Mouse (Mus musculus): ENCODE measurements around the gene A130010J15Rik.

The A130010J15Rik gene

DNA sequence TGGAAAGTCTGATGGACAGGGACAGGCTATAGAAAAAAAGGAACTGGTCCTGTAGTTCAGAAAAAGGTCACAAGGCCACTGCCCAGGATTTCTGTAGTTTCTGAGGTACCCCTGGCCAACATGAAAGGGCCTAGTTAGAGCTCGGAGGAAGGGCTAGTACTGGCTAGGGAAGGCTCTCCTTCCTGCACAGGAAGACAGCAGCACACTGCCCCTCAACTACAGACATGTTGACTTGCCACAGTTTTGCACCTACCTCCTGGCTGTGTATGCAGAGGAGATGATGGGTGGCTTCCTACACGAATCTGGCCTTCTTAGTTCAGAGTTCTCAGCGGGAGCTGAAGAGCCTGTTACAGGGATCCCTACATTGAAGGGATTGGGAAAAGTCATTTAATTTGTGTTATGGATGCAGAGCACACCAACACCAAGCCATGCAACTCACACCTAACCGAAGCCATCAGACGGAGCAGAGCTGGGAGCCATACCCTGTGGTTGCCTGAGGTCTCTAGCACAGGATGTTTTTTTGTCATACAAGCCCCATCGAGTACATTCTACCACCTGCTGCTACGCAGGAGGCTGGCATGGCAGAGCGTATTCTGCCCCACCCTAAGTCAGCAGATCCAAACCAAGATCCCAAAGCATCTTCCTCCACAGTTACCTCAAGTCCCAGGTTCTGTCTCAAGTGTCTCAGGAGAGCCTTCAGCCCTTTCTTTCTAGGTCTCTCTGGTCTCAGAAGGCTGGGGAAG lies 33.0 kb downstream of the A130010J15Rik start:
- DNase-seq (ENCODE audit: low spot score), result no peak

DNA sequence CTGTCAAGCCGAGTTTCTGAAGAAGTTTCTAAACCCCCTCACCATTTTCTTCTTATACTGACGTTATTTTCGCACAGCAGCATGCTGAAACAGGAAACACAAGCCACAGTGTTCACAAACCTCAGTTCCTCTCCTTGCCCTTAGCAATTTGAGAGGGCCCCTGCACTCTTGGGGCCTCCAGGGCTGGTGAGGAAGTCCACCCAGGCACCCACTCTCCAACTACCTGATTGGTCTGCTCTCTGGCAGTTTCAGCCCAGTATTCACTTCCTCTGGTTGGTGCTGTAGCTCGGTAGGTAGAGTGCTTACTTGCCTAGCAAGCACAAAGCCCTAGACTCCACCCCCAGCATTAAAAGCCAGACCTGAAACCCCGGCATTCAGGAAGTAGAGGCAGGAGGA lies 33.5 kb downstream of the A130010J15Rik start, which contains the start of gene Traf3ip3:
TSS of gene Traf3ip3 (minus strand) at position 321 of the 396 bp plus-strand sequence.
- no peak for DNase-seq (ENCODE audit: low spot score)

DNA sequence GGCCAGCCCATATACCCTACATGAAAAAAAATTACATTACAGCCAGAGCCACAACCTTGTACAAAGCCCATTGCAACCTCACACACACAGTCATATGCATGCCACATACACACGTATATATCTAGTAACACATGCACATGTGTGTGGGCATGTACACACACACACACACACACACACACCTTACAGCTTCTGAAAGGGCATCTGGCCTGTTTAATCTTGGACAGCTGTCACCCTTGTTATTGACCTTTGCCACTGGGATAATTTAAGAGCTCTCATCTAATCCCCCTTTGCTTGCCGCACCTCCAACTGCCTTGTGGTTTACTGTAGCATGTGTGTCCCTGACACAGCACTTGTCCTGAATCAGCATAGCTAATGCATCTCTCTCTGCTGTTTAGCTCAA lies 36.0 kb downstream of the A130010J15Rik start:
- DNase-seq (ENCODE audit: low spot score), result no peak

DNA sequence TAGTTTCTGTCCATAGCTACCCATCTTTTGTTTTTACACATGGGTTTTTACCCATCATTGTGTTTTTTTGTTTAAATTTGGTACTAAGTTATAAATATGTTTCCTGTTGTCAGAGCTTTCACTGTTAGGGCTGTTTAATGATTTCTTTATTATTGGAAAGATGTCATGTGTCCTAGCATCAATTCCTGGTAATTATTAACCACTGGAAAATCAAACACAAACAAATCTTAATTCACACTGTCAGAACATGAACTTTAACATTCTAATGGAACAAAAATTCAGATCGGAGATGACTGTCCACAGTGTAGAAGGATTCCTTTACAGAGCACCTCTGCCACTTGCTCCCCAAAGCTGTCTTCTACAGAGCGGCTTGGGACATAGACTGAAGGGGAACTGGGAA lies 37.6 kb downstream of the A130010J15Rik start:
- DNase-seq (ENCODE audit: low spot score), result no peak

DNA sequence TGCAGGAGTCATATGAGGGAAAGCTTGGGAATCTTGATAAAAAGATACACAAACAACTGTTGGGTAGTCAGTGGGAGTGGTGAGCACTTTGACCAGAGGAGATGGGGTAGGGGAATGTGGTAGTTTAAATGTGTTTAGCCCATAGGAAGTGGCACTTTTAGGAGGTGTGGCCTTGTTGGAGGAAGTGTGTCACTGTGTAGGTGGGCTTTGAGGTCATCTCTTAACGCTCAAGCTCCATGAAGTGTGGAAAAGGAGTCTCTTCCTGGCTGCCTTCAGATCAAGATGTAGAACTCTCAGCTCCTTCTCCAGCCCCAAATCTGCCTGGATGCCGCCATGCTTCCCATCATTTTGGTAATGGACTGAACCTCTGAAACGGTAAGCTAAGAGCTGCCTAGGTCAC lies 39.7 kb downstream of the A130010J15Rik start, which contains the start of gene Lamb3:
TSS of gene Lamb3 (plus strand) at position 197 of the 400 bp plus-strand sequence.
- DNase-seq (ENCODE audit: low spot score), result no peak

DNA sequence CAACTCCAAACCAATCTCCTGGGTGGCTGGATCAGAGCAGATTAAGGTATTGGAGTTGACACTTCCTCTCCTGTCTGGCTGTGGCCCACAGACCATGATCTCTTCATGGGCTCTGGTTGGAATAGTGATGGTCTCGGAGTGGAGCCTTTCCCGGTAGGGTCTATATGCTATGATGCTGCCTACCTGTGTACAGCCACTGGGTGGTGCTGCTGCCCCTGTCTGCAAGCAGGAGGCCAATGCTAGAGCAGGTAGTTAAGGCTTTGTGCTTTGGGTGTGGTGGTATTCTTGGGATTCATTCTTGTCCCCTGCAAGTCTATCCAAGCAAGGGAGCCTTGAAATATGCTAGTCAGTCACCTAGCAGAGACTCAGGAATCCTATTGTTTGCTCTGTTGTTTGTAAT lies 40.3 kb downstream of the A130010J15Rik start:
- peak; percentile 65 for DNase-seq (ENCODE audit: low spot score)

DNA sequence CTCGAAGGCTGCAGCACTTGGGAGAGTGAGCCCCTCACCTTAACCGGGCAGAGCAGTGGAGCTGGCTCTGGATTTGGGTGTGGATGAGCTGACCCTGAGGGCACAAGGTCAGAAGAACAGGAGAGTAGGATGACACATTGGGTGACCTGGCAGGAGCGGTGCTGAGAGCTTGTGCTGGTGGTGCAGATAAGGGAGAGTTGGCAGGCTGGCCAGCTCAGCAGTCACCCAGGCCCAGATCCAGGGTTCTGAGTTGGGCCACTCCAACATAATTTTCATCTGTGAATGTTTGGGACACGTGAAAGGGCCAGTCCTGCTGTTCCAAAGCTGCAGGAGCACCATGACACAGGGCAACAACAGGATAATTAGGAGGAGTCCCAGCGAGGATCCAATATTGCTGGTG lies 43.5 kb downstream of the A130010J15Rik start:
- DNase-seq (ENCODE audit: low spot score), result no peak

DNA sequence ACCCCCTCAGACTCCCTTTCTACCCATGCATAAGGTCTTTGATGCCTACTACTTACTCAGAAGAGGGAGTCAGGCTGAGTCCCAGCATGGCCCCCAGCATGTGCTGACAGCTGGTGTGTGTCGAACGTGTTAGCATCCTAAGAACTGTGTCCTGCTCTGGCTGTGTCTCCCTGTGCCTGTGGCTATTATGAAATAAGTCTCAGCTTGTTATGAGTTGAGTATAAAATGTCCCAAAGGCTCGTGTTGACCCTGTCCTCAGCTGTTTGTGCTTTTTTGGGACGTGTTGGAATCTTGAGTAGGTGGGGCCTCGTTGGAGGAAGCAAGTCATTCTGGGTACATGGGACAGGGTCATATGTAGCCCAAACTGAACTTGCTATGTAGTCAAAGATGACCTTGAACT lies 46.2 kb downstream of the A130010J15Rik start:
- no peak for DNase-seq (ENCODE audit: low spot score)

DNA sequence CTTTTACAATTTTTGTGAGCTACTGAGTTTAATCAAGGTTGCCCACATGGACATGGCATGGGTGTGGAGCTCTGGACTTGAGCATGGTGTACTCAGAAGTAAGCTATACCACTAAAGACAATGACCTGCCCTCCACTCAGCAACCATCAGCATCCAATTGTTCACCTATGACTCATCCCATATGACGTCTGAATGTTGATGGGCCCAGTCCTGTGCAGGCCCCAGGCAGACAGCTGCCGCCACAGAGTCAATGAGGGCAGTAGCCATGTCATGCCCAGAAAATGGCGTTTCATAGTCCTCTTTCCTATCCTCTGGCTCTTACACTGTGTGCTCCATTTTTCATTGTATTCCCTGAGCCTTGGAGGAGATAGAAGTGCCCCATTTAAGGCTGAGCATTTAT lies 48.2 kb downstream of the A130010J15Rik start:
- no peak for DNase-seq (ENCODE audit: low spot score)

DNA sequence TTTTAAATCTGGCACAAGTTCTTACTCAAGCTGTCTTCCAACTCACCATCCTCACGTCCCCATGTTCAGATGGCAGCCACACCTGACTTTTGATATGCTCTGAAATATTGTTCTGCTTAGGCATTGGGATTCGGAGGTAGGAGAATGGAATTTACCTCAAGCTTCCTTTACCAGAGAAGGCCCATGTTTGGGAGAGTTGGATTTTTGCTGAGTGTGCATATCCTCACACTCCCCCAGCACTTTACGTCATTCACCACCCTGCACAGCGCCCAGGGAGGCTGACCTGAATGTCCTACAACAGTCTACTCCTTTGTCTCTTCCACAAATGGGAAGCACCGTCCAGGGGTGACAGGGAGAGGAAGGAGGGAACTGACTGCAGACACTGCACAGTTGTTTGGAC lies 52.6 kb downstream of the A130010J15Rik start:
- no peak for DNase-seq (ENCODE audit: low spot score)

DNA sequence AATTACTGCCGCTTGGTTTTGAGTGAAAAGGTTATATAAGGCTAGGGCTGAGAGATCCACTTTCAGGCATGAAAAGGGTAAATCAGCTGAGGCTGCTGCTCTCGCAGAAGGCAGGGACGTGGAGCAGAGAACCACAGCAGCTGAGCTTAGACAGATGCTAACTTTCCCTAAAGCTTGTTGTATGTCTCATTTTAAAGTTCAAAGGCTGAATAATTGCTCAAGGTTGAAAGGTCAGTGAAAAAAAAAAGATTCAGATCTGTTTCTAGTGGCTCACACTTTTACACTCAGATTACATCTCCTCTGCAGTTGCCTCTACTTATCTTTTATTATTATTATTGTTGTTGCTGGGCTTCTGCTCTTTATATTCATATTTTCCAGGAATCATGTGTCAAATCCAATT lies 57.7 kb downstream of the A130010J15Rik start:
- peak; percentile 39 for DNase-seq (ENCODE audit: low spot score)

DNA sequence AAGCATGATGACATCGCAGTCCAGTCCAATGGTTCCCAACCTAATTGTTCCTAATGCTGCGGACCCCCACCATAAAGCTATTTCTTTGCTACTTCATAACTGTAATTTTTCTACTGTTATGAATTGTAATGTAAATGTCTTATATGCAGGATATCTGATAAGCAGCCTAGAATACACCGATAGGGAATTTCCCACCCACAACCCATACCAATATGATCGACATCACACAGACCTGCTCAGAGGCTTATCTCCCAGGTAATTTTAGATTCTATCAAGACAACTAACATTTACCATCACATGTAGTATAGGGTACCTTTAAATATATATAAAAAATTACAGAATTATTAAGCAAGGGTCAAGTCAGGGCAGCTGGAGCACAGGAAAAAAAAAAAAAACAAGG lies 58.3 kb downstream of the A130010J15Rik start:
- no peak for DNase-seq (ENCODE audit: low spot score)

DNA sequence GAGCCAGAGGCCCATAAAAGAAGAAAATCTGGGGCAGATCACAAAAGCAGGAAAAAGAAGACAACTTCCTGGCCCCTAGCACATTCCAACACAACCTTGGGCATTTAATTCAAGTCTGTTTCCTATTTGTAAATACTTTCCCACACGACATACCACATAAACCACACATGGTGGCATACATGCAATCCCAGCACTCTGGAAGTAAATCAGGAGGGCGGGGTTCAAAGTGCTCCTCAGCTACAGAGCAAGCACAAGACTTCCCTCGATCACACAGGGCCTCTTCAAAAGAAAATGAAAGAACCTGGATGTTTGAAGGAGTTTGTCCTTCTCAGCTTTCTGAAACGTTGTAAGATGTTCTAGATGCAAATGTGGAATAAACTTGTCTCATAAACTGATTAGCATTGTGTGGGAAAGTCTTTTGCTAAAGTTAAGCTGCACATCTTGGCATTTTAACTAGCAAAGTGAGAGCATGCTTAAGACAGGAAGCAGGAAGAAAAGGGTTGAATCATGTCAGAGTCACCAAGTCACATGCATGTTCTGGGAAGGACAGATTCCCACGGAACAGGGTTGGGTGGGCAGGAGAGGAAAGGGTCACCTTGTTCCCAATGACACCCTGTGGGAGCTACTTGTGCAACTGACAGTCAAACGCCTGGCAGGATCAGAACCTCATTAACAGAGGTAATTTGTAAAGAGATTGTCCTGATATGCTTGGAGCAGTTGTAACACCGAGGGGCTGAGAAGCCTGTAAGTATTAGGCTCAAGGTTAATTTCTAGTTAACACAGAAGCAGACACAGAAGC lies 59.1 kb downstream of the A130010J15Rik start:
- no peak for DNase-seq (ENCODE audit: low spot score)

Data from embryo, embryonic 10 days (tissue).